Mouse (Mus musculus): ENCODE measurements at regions not wholly inside any gene's neighbourhood (a gene's known extent, or its start where the extent isn't known, plus 50 kb on each side); places are given as distances from the start of the nearest gene placed in this dataset.

GRCm38 (mm10) chr5:68326998-68327593 is 295.5 kb downstream of the Grxcr1 start:
- TF ChIP-seq CTCF (IDR thresholded peaks at IDR 0.05; ENCODE audit: low read depth) (no peak), EP300 (IDR thresholded peaks at IDR 0.05; ENCODE audit: low read depth) (no peak)

Measured in liver, embryonic 14.5 days (tissue).